Mouse (Mus musculus): ENCODE data around the gene Zfp317. TPM values are rescaled to one million over a fixed set of nuclear protein-coding genes. Genes with fewer than 3 reads are reported as not detected.
"Not testable (repeated sequence)": the region's sequence is repeated elsewhere in the genome, so short reads cannot be mapped to it uniquely, and the experiment has no call there.

Zfp317 gene
- polyA plus RNA-seq (2012; rRNA removed): 21.5 and 25.5 TPM in 2 replicates

GRCm38 (mm10) chr9:19621843-19622822 is at the start of gene Zfp317:
Zfp317 (plus strand) TSS chr9:19622102.
- peak; percentile 98 for DNase-seq (ENCODE audit: extremely low spot score in 1 of 2, low spot score in 1 of 2)

GRCm38 (mm10) chr9:19582317-19582716 is 39.6 kb upstream of the Zfp317 start, which contains the start of gene Olfr855:
Olfr855 (plus strand) TSS chr9:19582617.
- no peak for DNase-seq (ENCODE audit: extremely low spot score in 1 of 2, low spot score in 1 of 2)

- no peak for DNase-seq (ENCODE audit: extremely low spot score in 1 of 2, low spot score in 1 of 2)
These were observed 605 bp upstream of the Zfp317 start for GRCm38 (mm10) chr9:19621297-19621696.

- DNase-seq (ENCODE audit: extremely low spot score in 1 of 2, low spot score in 1 of 2): no peak
These were observed 7.7 kb downstream of the Zfp317 start for GRCm38 (mm10) chr9:19629574-19629973.

GRCm38 (mm10) chr9:19645193-19645592 is 23.3 kb downstream of the Zfp317 start:
- no peak for DNase-seq (ENCODE audit: extremely low spot score in 1 of 2, low spot score in 1 of 2)

GRCm38 (mm10) chr9:19690281-19690680 is 68.4 kb downstream of the Zfp317 start:
- DNase-seq (ENCODE audit: extremely low spot score in 1 of 2, low spot score in 1 of 2): no peak

- DNase-seq (ENCODE audit: extremely low spot score in 1 of 2, low spot score in 1 of 2): no peak
These were observed 69.5 kb downstream of the Zfp317 start for GRCm38 (mm10) chr9:19691426-19691825.

GRCm38 (mm10) chr9:19692430-19692829 is 70.5 kb downstream of the Zfp317 start:
- DNase-seq (ENCODE audit: extremely low spot score in 1 of 2, low spot score in 1 of 2): no peak

GRCm38 (mm10) chr9:19694285-19694684 is 72.4 kb downstream of the Zfp317 start:
- DNase-seq (ENCODE audit: extremely low spot score in 1 of 2, low spot score in 1 of 2): not testable (repeated sequence)

GRCm38 (mm10) chr9:19694898-19695379 is 73.0 kb downstream of the Zfp317 start:
- DNase-seq (ENCODE audit: extremely low spot score in 1 of 2, low spot score in 1 of 2): not testable (repeated sequence)

Other genes with a start within 250 kb of the Zfp317 start
- not detected in 2 replicates for gene Olfr847, start 243.4 kb upstream of the Zfp317 start, polyA plus RNA-seq (2012; rRNA removed)
- gene Olfr849, start 181.8 kb upstream of the Zfp317 start, polyA plus RNA-seq (2012; rRNA removed): not detected in 2 replicates
- gene Olfr850, start 143.9 kb upstream of the Zfp317 start, polyA plus RNA-seq (2012; rRNA removed): not detected in 2 replicates
- not detected in 2 replicates for gene Olfr851, start 128.8 kb upstream of the Zfp317 start, polyA plus RNA-seq (2012; rRNA removed)
- not detected in 2 replicates for gene Olfr853, start 81.0 kb upstream of the Zfp317 start, polyA plus RNA-seq (2012; rRNA removed)
- gene Olfr854, start 54.7 kb upstream of the Zfp317 start, polyA plus RNA-seq (2012; rRNA removed): not detected in 2 replicates
- not detected in 2 replicates for gene Olfr855, start 39.5 kb upstream of the Zfp317 start, polyA plus RNA-seq (2012; rRNA removed)
- 0.14 TPM in 1 of 2 replicates, not detected in the other for gene Olfr857, start 87.3 kb downstream of the Zfp317 start, polyA plus RNA-seq (2012; rRNA removed)
- gene Olfr58, start 158.2 kb downstream of the Zfp317 start, polyA plus RNA-seq (2012; rRNA removed): not detected in 2 replicates
- gene Olfr859, start 182.8 kb downstream of the Zfp317 start, polyA plus RNA-seq (2012; rRNA removed): 0.04 and 0.06 TPM in 2 replicates
- gene Olfr860, start 227.6 kb downstream of the Zfp317 start, polyA plus RNA-seq (2012; rRNA removed): not detected in 2 replicates

All from frontal cortex, adult 2 months (tissue).